Comparison of ENCODE assay signal across 24 mouse cellular contexts in the genomic region with DNA sequence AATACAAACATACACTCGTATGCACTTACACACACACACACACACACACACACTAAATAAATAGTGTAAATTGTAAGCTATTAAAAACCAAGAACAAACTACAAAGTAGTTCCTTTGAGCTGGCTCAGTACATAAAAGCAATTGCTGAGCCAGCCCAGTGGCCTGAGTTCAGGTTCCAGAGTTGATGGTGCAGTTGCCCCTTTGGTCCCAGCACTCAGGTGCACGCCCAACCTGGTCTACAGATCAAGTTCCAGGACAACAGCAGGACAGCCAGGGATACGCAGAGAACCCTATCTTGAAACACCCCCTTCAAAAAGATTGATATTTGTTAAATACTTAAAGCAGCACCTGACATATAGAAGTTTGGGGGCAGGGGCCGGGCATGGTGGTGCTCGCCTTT. TPM values are rescaled to one million over a fixed set of nuclear protein-coding genes. Genes with fewer than 3 reads are reported as not detected.
DNase-seq lines count a peak whose midpoint lies in the region; ATAC-seq and TF ChIP-seq lines count a peak whose summit lies in the region.
"Had no signal": no experiment of that assay in that cellular context is flagged by ENCODE, and none has a peak within 500 bp of the region (broad histone marks: within the 10 kb centered on the region; RNA-seq: fewer than 3 reads in every experiment).

No protein-coding gene starts in this region.

- peak overlapping the region; percentile 20; the same call in 1 of the 2 replicates for H3K27ac ChIP-seq in gastrocnemius, adult 2 months
- H3K27ac ChIP-seq in kidney, adult 2 months (ENCODE audit: insufficient read depth, low read depth, low read length) = no peak overlapping the region
- peak overlapping the region; percentile 42 for H3K27ac ChIP-seq in liver, adult 2 months (replicated peaks; ENCODE audit: insufficient read depth, low read depth, low read length)
- H3K27ac ChIP-seq in liver, embryonic 11.5 days (ENCODE audit: low read depth, low read length) = no peak overlapping the region
- H3K27ac ChIP-seq: embryonic facial prominence, embryonic 10.5 days; embryonic facial prominence, embryonic 12.5 days; forebrain, embryonic 13.5 days; forebrain, embryonic 15.5 days had no signal

- peaks cover 22% of the 10 kb centered on the region for H3K4me1 ChIP-seq in kidney, adult 2 months (ENCODE audit: control insufficient read depth, insufficient read depth, low read length)
- H3K4me1 ChIP-seq in liver, adult 2 months (ENCODE audit: control insufficient read depth, insufficient read depth, low read length) = peaks cover 17% of the 10 kb centered on the region
- peaks cover 22% of the 10 kb centered on the region for H3K4me1 ChIP-seq in liver, embryonic 11.5 days (replicated peaks; ENCODE audit: control insufficient read depth, insufficient read depth, low read length)

- no peaks in the 10 kb centered on the region for H3K36me3 ChIP-seq in kidney, adult 2 months (ENCODE audit: control insufficient read depth, insufficient read depth, low read length)
- H3K36me3 ChIP-seq in liver, adult 2 months (ENCODE audit: control insufficient read depth, insufficient read depth, low read length) = no peaks in the 10 kb centered on the region
- no peaks in the 10 kb centered on the region for H3K36me3 ChIP-seq in liver, embryonic 11.5 days (ENCODE audit: control insufficient read depth, insufficient read depth, low read length)
- H3K36me3 ChIP-seq: embryonic facial prominence, embryonic 10.5 days; embryonic facial prominence, embryonic 12.5 days; forebrain, embryonic 15.5 days; G1E had no signal

- no peak overlapping the region for H3K4me3 ChIP-seq in gastrocnemius, adult 2 months
- H3K4me3 ChIP-seq in kidney, adult 2 months (ENCODE audit: insufficient read depth, low read depth, low read length) = no peak overlapping the region
- no peak overlapping the region for H3K4me3 ChIP-seq in liver, adult 2 months (ENCODE audit: insufficient read depth, low read depth, low read length)
- no peak overlapping the region for H3K4me3 ChIP-seq in liver, embryonic 11.5 days (ENCODE audit: low read depth, low read length)
- H3K4me3 ChIP-seq: embryonic facial prominence, embryonic 10.5 days; embryonic facial prominence, embryonic 12.5 days; forebrain, embryonic 13.5 days; forebrain, embryonic 15.5 days had no signal

- intact Hi-C loops in gastrocnemius, adult 2 months (cut with DNase I) = no loop called here

- 83% methylated on average over 5 of the region's 5 CpGs for WGBS in kidney, adult 2 months
- WGBS in liver, adult 2 months = 66% methylated on average over 5 of the region's 5 CpGs
- WGBS in liver, embryonic 11.5 days = 86% methylated on average over 5 of the region's 5 CpGs

- no peaks in the 10 kb centered on the region for H3K79me2 ChIP-seq in liver, adult 2 months (ENCODE audit: control insufficient read depth, insufficient read depth, low read length)

- no peak for TF ChIP-seq POLR2A in kidney, adult 2 months (IDR thresholded peaks at IDR 0.05; ENCODE audit: low read depth, low read length)
- TF ChIP-seq POLR2A in liver, adult 2 months (IDR thresholded peaks at IDR 0.05; ENCODE audit: extremely low read depth, insufficient read depth, low read length) = no peak

- ATAC-seq in liver, embryonic 11.5 days (replicated peaks; ENCODE audit: low FRiP score) = no peak
- ATAC-seq: activated CD4-positive, CD25-positive, alpha-beta regulatory T cell, adult 4 months; CD4-positive, CD25-positive, alpha-beta regulatory T cell, adult 4 months; forebrain, embryonic 13.5 days; forebrain, embryonic 15.5 days; Patski had no signal

- no peak overlapping the region for H3K9ac ChIP-seq in liver, adult 2 months (ENCODE audit: low read depth, low read length)
- H3K9ac ChIP-seq in liver, embryonic 11.5 days (ENCODE audit: low read depth, low read length) = no peak overlapping the region
- H3K9ac ChIP-seq: embryonic facial prominence, embryonic 12.5 days; forebrain, embryonic 13.5 days; forebrain, embryonic 15.5 days had no signal

- no peaks in the 10 kb centered on the region for H3K27me3 ChIP-seq in kidney, adult 2 months (replicated peaks; ENCODE audit: control insufficient read depth, insufficient read depth, low read length)
- H3K27me3 ChIP-seq in liver, adult 2 months (ENCODE audit: control insufficient read depth, insufficient read depth, low read length) = no peaks in the 10 kb centered on the region
- no peaks in the 10 kb centered on the region for H3K27me3 ChIP-seq in liver, embryonic 11.5 days (replicated peaks; ENCODE audit: control insufficient read depth, insufficient read depth, low read length)
- H3K27me3 ChIP-seq: CH12.LX; embryonic facial prominence, embryonic 12.5 days; forebrain, embryonic 13.5 days; forebrain, embryonic 15.5 days; Patski had no signal

- no peak overlapping the region for H3K4me2 ChIP-seq in liver, embryonic 11.5 days
- H3K4me2 ChIP-seq: embryonic facial prominence, embryonic 12.5 days; forebrain, embryonic 13.5 days; forebrain, embryonic 15.5 days had no signal

- no peak for DNase-seq in gastrocnemius, adult 2 months
- no peak for DNase-seq in gastrocnemius, postnatal 25 days
- DNase-seq in kidney, adult 2 months = peak; percentile 54
- DNase-seq in kidney, postnatal 10 days = no peak
- peak; percentile 71 for DNase-seq in liver, adult 2 months (ENCODE audit: extremely low read depth, low read depth, low spot score)
- DNase-seq in liver, embryonic 11.5 days (ENCODE audit: low spot score) = no peak
- DNase-seq: adrenal gland, adult 8-10 months; adrenal gland, postnatal 14 days; adrenal gland, postnatal 36 days; B cell, adult 2 months; cerebellum, adult 11-12 months; cerebellum, adult 2 months; cerebellum, adult 9-10 months; cerebellum, postnatal 10 days; cerebellum, postnatal 25 days had no signal

- no peak for TF ChIP-seq CTCF in gastrocnemius, adult 2 months (IDR thresholded peaks at IDR 0.05)
- TF ChIP-seq CTCF in kidney, adult 2 months (conservative IDR thresholded peaks at IDR 0.05; ENCODE audit: insufficient read depth, insufficient read length, low read depth, low read length) = no peak
- no peak for TF ChIP-seq CTCF in liver, adult 2 months (IDR thresholded peaks at IDR 0.05; ENCODE audit: low read depth, low read length)

- no peaks in the 10 kb centered on the region; the same call in 1 of the 2 replicates for H3K9me3 ChIP-seq in liver, embryonic 11.5 days (ENCODE audit: control insufficient read depth, low read length)
- H3K9me3 ChIP-seq: embryonic facial prominence, embryonic 10.5 days; embryonic facial prominence, embryonic 12.5 days; forebrain, embryonic 13.5 days; forebrain, embryonic 15.5 days; G1E had no signal

RNA-seq across cellular contexts. Expression of a gene that starts 49.1 kb away (rescaled TPM):
- 10 to 100 TPM; 40.7 to 48.4 TPM for total RNA-seq in gastrocnemius, adult 2 months (2021)
- total RNA-seq in gastrocnemius, postnatal 25 days (2021) = 10 to 100 TPM; 30.2 to 38.4 TPM
- 33.9 and 36.9 TPM in 2 replicates for polyA plus RNA-seq in kidney, adult 2 months (2012; rRNA removed)
- 40.0 and 42.0 TPM in 2 replicates for total RNA-seq in liver, adult 2 months (2014; rRNA removed)
- 16.9 and 20.1 TPM in 2 replicates for polyA plus RNA-seq in liver, adult 2 months (2012; rRNA removed)
- 30.9 and 34.5 TPM in 2 replicates for polyA plus RNA-seq in liver, embryonic 11.5 days (2014; fragmentation: Nextera tagmentation; extraction: Ambion mirVana)

Comparison
In these comparisons a context has a peak if more than half of its experiments do, and no peak if none do; other contexts are left out.
1. DNase-seq: peak in kidney, adult 2 months (single experiment) and liver, adult 2 months (single experiment); none in gastrocnemius, adult 2 months (single experiment), gastrocnemius, postnatal 25 days (single experiment), kidney, postnatal 10 days (single experiment) and liver, embryonic 11.5 days (single experiment).
2. H3K27ac ChIP-seq: peak in gastrocnemius, adult 2 months (single experiment) and liver, adult 2 months (single experiment); none in kidney, adult 2 months (single experiment) and liver, embryonic 11.5 days (single experiment).